Mouse (Mus musculus) c-Kit-positive CD71-negative TER-119-negative erythroid progenitor cells, embryonic 14.5 days (primary cell): ENCODE measurements around the gene 3110040N11Rik.

Source experiments
- DNase-seq: peaks from one replicate; pipeline ENCODE4 v3.0.0-alpha.2; 2013; ENCODE audit warnings: low read depth

Gene 3110040N11Rik

DNA sequence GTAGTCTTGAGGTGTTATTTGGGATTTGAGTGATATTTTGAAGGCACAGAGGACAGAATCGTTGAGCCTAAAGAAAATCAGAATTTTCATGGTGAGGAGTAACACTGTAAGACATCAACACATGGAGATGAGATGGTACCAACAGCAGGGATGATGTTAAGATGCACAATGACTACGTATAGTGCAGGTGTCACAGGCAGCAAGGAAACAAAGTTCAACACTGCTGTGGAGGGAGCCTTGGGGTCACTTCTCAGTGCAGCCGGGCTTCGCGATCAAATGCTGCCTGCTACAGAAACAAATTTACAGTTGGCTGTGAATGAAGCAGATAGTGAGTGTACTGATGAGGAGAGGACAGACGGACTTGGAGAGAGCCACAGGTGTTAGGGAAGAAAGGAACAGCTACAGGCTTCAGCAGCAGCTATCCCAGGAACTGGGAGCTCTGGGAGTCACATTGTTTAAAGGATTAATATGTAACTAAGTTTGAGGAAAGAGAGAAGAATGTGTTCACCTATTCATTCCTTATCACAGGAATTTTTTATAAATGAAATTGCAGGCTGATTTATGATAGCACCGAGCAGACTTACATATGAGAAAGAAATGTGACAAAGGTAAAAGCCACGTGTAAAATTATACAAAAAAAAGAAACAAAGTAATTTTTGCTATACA lies 50.4 kb downstream of the 3110040N11Rik start:
- DNase-seq, result no peak

DNA sequence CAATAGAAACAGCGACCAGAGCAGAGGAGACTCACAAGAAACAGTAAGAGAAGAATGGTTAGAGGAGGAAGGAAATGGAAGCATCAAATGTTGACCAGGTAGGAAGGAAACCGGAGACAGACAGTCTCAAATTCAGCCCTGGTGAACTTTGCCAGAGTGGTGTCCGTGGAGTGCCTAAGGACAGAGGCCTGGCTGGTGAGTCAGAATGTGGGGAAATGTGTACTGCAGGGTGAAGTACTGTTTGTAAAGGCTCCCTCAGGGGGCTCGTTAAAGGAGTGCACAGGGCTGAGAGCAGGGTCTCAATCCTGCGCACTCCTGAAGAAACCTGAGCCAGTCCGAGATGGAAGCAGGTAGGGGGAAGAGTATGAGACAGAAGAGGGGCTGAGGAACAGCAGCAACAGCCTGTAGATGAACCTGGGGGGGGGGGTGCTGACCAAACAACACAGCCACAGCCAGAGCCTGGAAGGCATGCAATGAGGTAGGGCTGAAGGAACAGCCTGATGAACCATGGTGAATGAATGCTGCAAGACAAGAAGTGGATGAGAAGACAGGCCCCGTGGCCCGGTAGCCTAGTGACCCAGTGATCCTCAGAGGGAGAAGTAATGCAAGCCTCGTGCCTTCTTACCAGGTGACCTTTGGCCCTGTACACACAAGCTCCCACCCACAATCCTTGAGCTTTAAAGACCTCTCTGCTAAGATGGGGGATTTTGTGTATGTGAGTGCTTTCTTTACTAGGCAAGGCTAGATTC lies 53.8 kb downstream of the 3110040N11Rik start:
- no peak for DNase-seq

DNA sequence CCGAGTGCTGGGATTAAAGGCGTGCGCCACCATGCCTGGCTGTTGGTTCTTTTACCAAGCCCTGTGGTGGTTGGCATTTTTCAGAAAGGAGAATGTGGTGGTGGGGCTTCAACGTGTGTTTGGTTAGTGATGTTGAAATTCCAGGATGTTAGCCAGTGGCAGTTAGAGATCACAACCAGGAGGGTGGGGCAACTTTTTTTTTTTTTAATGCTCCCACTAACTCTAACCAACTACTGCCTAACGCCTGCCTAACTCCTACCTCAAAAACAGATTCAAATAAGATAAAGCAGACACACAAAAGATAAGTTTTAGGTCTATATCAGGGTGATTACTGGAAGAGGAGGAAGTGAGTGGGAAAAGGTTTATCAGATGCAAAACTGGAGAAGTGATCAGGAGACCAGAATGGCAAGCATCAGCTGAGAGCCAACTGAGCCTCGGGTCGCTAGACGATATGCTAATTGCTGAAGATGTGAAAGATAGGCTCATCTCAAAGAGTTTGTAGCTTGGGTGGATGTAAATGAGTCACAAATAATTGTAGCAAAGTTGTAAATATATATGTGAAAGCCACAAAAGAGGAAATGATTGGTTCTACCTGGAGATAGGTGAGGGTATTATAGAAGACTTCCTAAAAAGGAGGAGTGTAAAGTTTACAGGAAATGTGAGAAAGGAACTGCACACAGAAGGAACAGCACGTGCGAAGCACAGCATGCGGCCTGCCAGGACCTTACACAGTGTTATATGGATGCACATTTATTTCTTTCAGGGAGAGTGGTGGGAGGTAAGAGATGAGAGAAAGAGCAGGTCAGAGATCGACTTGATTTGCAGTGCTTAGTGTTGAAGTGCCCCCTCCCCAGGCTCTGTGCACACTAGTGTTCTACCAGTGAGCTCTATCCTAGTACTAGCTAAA lies 56.8 kb downstream of the 3110040N11Rik start:
- DNase-seq, result no peak
